24 mouse cellular contexts compared by ENCODE assay signal in genomic region chr1:131891436-131891835, GRCm38 (mm10).
"Had no signal": no experiment of that assay in that cellular context is flagged by ENCODE, and none has a peak within 500 bp of the region (broad histone marks: within the 10 kb centered on the region; RNA-seq: fewer than 3 reads in every experiment).

No protein-coding gene starts in this region.

- DNase-seq: gastrocnemius, postnatal 14 days; gastrocnemius, postnatal 36 days; heart, adult 11 months; heart, adult 2 months; heart, postnatal 14 days; heart, postnatal 36 days; kidney, adult 11 months; kidney, adult 2 months; kidney, adult 9 months; kidney, postnatal 10 days; kidney, postnatal 25 days; kidney, postnatal 4 days; liver; liver, embryonic 13.5 days had no signal

- H3K27ac ChIP-seq: heart, adult 2 months; heart, embryonic 13.5 days; heart, embryonic 15.5 days; hindbrain, embryonic 13.5 days; hindbrain, embryonic 15.5 days; hindbrain, postnatal 0 days; layer of hippocampus, adult 2 months; left cerebral cortex, adult 2 months; limb, embryonic 10.5 days; limb, embryonic 12.5 days; liver, embryonic 13.5 days; liver, embryonic 15.5 days had no signal

- H3K4me1 ChIP-seq: heart, embryonic 13.5 days; heart, embryonic 15.5 days; hindbrain, embryonic 13.5 days; hindbrain, embryonic 15.5 days; limb, embryonic 10.5 days; limb, embryonic 12.5 days; liver, embryonic 13.5 days; liver, embryonic 15.5 days had no signal

- H3K9me3 ChIP-seq: heart, embryonic 13.5 days; heart, embryonic 15.5 days; hindbrain, embryonic 13.5 days; hindbrain, embryonic 15.5 days; limb, embryonic 10.5 days; limb, embryonic 12.5 days; liver, embryonic 13.5 days; liver, embryonic 15.5 days had no signal

- H3K36me3 ChIP-seq: heart, embryonic 13.5 days; heart, embryonic 15.5 days; hindbrain, embryonic 13.5 days; hindbrain, embryonic 15.5 days; limb, embryonic 10.5 days; limb, embryonic 12.5 days; liver, embryonic 13.5 days; liver, embryonic 15.5 days had no signal

- H3K4me3 ChIP-seq: heart, adult 2 months; heart, embryonic 13.5 days; heart, embryonic 15.5 days; hindbrain, embryonic 13.5 days; hindbrain, embryonic 15.5 days; layer of hippocampus, adult 2 months; left cerebral cortex, adult 2 months; limb, embryonic 10.5 days; limb, embryonic 12.5 days; liver, embryonic 13.5 days; liver, embryonic 15.5 days had no signal

- H3K27me3 ChIP-seq: heart, embryonic 15.5 days; hindbrain, embryonic 15.5 days; limb, embryonic 12.5 days had no signal

- H3K9ac ChIP-seq: heart, embryonic 13.5 days; heart, embryonic 15.5 days; hindbrain, embryonic 13.5 days; hindbrain, embryonic 15.5 days; limb, embryonic 12.5 days; liver, embryonic 13.5 days; liver, embryonic 15.5 days had no signal
